ENCODE assay signal across 8 mouse cellular contexts in genomic region chr6:100563552-100564341, GRCm38 (mm10).
DNase-seq lines count a peak whose midpoint lies in the region; ATAC-seq and TF ChIP-seq lines count a peak whose summit lies in the region.

No protein-coding gene starts in this region.

- DNase-seq in cerebellum, adult 18-20 months = peak; percentile 87 to 90
- peak; percentile 73 for DNase-seq in forelimb bud, embryonic 11.5 days (ENCODE audit: low read depth, low spot score)
- DNase-seq in layer of hippocampus, adult 18-20 months (ENCODE audit: low spot score in 2 of 2) = peak; percentile 66 to 85
- DNase-seq in thymus, adult 2 months = peak; percentile 62

- 0 out of 2 replicates have a peak, but pooled peaks have one; percentile 45 for TF ChIP-seq EP300 in ES-Bruce4 (IDR thresholded peaks at IDR 0.05; ENCODE audit: insufficient read depth, low read depth, low read length)

- TF ChIP-seq CTCF in ES-Bruce4 (IDR thresholded peaks at IDR 0.05; ENCODE audit: low read depth, low read length) = peak; percentile 50
- TF ChIP-seq CTCF in thymus, adult 2 months (IDR thresholded peaks at IDR 0.05; ENCODE audit: borderline replicate concordance, control insufficient read depth, extremely low read depth, insufficient read depth, low read length, poor library complexity) = no peak

- H3K4me3 ChIP-seq in ES-Bruce4 (ENCODE audit: low read depth, low read length) = peak overlapping the region; percentile 34
- peak overlapping the region; percentile 44 for H3K4me3 ChIP-seq in liver, embryonic 16.5 days (ENCODE audit: low read depth, low read length)
- peak overlapping the region; percentile 49 for H3K4me3 ChIP-seq in neural tube, embryonic 13.5 days
- peak overlapping the region; percentile 44 for H3K4me3 ChIP-seq in thymus, adult 2 months (ENCODE audit: control insufficient read depth, insufficient read depth, low read length)

- no peak for TF ChIP-seq POLR2A in ES-Bruce4 (IDR thresholded peaks at IDR 0.05; ENCODE audit: insufficient read depth, low read length)
- 0 out of 2 replicates have a peak, but pooled peaks have one; percentile 4 for TF ChIP-seq POLR2A in thymus, adult 2 months (IDR thresholded peaks at IDR 0.05; ENCODE audit: control insufficient read depth, extremely low read depth, insufficient read depth, low read length, poor library complexity)

- H3K4me2 ChIP-seq in liver, embryonic 16.5 days (ENCODE audit: low read depth, low read length) = peak overlapping the region; percentile 66
- peak overlapping the region; percentile 99 for H3K4me2 ChIP-seq in neural tube, embryonic 13.5 days

- H3K9me3 ChIP-seq in ES-Bruce4 (replicated peaks; ENCODE audit: control insufficient read depth, insufficient read depth, low read length, poor library complexity, severe bottlenecking) = no peaks in the 10 kb centered on the region
- H3K9me3 ChIP-seq in liver, embryonic 16.5 days (replicated peaks; ENCODE audit: control insufficient read depth, low read length) = no peaks in the 10 kb centered on the region
- no peaks in the 10 kb centered on the region for H3K9me3 ChIP-seq in neural tube, embryonic 13.5 days

- H3K4me1 ChIP-seq in ES-Bruce4 (ENCODE audit: control insufficient read depth, insufficient read depth, low read length) = no peaks in the 10 kb centered on the region
- no peaks in the 10 kb centered on the region for H3K4me1 ChIP-seq in liver, embryonic 16.5 days (ENCODE audit: control insufficient read depth, low read depth, low read length)
- H3K4me1 ChIP-seq in neural tube, embryonic 13.5 days (replicated peaks) = peaks cover 37% of the 10 kb centered on the region
- H3K4me1 ChIP-seq in thymus, adult 2 months (replicated peaks; ENCODE audit: control insufficient read depth, insufficient read depth, low read length) = peaks cover 14% of the 10 kb centered on the region

- no peaks in the 10 kb centered on the region for H3K36me3 ChIP-seq in ES-Bruce4 (ENCODE audit: control insufficient read depth, insufficient read depth, low read length, poor library complexity, severe bottlenecking)
- H3K36me3 ChIP-seq in liver, embryonic 16.5 days (ENCODE audit: control insufficient read depth, insufficient read depth) = no peaks in the 10 kb centered on the region
- H3K36me3 ChIP-seq in neural tube, embryonic 13.5 days = no peaks in the 10 kb centered on the region
- no peaks in the 10 kb centered on the region for H3K36me3 ChIP-seq in thymus, adult 2 months (ENCODE audit: control insufficient read depth, insufficient read depth, low read length)

- H3K27ac ChIP-seq in ES-Bruce4 (ENCODE audit: insufficient read depth, low read length) = no peak overlapping the region
- no peak overlapping the region for H3K27ac ChIP-seq in liver, embryonic 16.5 days (ENCODE audit: low read length)
- H3K27ac ChIP-seq in neural tube, embryonic 13.5 days (replicated peaks) = peak overlapping the region; percentile 91
- no peak overlapping the region for H3K27ac ChIP-seq in thymus, adult 2 months (ENCODE audit: control insufficient read depth, insufficient read depth, low read length)

- ATAC-seq in hematopoietic stem cell, adult 5-6 weeks (replicated peaks in 1 of 2; ENCODE audit: insufficient read depth in 1 of 2, low FRiP score in 2 of 2, low TSS enrichment in 1 of 2, low read depth in 1 of 2, poor library complexity in 2 of 2, severe bottlenecking in 2 of 2) = peak; percentile 73 to 79
- peak; percentile 62 for ATAC-seq in liver, embryonic 16.5 days (ENCODE audit: low read depth)
- ATAC-seq in neural tube, embryonic 13.5 days (ENCODE audit: low read depth) = peak; percentile 93

- WGBS in liver, embryonic 16.5 days (ENCODE audit: insufficient replicate concordance) = 8% methylated on average over 38 of the region's 38 CpGs
- 4% methylated on average over 38 of the region's 38 CpGs for WGBS in neural tube, embryonic 13.5 days
- WGBS in thymus, adult 2 months = 14% methylated on average over 38 of the region's 38 CpGs

- H3K27me3 ChIP-seq in ES-Bruce4 (ENCODE audit: control insufficient read depth, insufficient read depth, low read length, poor library complexity, severe bottlenecking) = no peaks in the 10 kb centered on the region
- peaks cover 29% of the 10 kb centered on the region for H3K27me3 ChIP-seq in liver, embryonic 16.5 days (ENCODE audit: control insufficient read depth, insufficient read depth, low read depth, low read length)
- H3K27me3 ChIP-seq in neural tube, embryonic 13.5 days = peaks cover 43% of the 10 kb centered on the region
- no peaks in the 10 kb centered on the region; the same call in 1 of the 2 replicates for H3K27me3 ChIP-seq in thymus, adult 2 months (ENCODE audit: control insufficient read depth, insufficient read depth, low read length)

- peak overlapping the region; percentile 19; the same call in 1 of the 2 replicates for H3K9ac ChIP-seq in ES-Bruce4 (ENCODE audit: low read depth, poor library complexity, severe bottlenecking)
- H3K9ac ChIP-seq in liver, embryonic 16.5 days (ENCODE audit: low read depth, low read length) = peak overlapping the region; percentile 5; the same call in 1 of the 2 replicates
- H3K9ac ChIP-seq in neural tube, embryonic 13.5 days = peak overlapping the region; percentile 77

Comparison
In these comparisons a context has a peak if more than half of its experiments do, and no peak if none do; other contexts are left out.
1. H3K9ac ChIP-seq: peak in every context shown above with its lines; median percentile 77 in neural tube, embryonic 13.5 days; 19 in ES-Bruce4; 5 in liver, embryonic 16.5 days.